Mouse (Mus musculus) ES-E14 (cell line): ENCODE measurements at regions not wholly inside any gene's neighbourhood (a gene's known extent, or its start where the extent isn't known, plus 50 kb on each side); places are given as distances from the start of the nearest gene placed in this dataset.

Source experiments
- DNase-seq: peaks from one replicate; pipeline ENCODE4 v3.0.0-alpha.2; 2013; ENCODE audit warnings: low read depth, low spot score
- H3K27ac ChIP-seq: 2 replicates; pipeline ENCODE4 v1.5.1; 2012; ENCODE audit warnings: low read depth, mild to moderate bottlenecking, low read length, moderate library complexity, mixed read lengths; ENCODE audit not compliant: poor library complexity, insufficient read depth, severe bottlenecking
- H3K36me3 ChIP-seq: 2 replicates; pipeline ENCODE4 v1.6.1; 2012; ENCODE audit warnings: mild to moderate bottlenecking, low read length, moderate library complexity, mixed read lengths; ENCODE audit not compliant: control insufficient read depth, poor library complexity, insufficient read depth, severe bottlenecking
- H3K4me1 ChIP-seq, 2 experiments: fragments of 150-350 bp in 1 of 2; sonication (generic) in 1 of 2; 2 replicates each; pipeline ENCODE4 v1.6.1; 2012; ENCODE audit warnings: low read length in 2 of 2, mild to moderate bottlenecking in 1 of 2, mixed read lengths in 1 of 2; ENCODE audit not compliant: control insufficient read depth in 2 of 2, insufficient read depth in 2 of 2, poor library complexity in 1 of 2
- H3K4me3 ChIP-seq, 2 experiments: fragments of 150-350 bp in 1 of 2; sonication (generic) in 1 of 2; 2 replicates each; pipeline ENCODE4 v1.5.1; 2012; ENCODE audit warnings: low read length in 2 of 2, low read depth in 1 of 2, mild to moderate bottlenecking in 1 of 2, mixed read lengths in 1 of 2; ENCODE audit not compliant: insufficient read depth in 1 of 2, poor library complexity in 1 of 2, severe bottlenecking in 1 of 2
- H3K9ac ChIP-seq: 2 replicates; pipeline ENCODE4 v1.6.1; 2012; ENCODE audit warnings: low read depth, mild to moderate bottlenecking, low read length, mixed read lengths; ENCODE audit not compliant: poor library complexity, insufficient read depth, severe bottlenecking
- H3K9me3 ChIP-seq: fragments of 150-350 bp; sonication (generic); 2 replicates; pipeline ENCODE4 v1.6.1; 2012; ENCODE audit warnings: low read depth, mild to moderate bottlenecking, low read length; ENCODE audit not compliant: control insufficient read depth, insufficient read depth
- CHD2 ChIP-seq: IDR thresholded peaks from 2 replicates; pipeline ENCODE4 v1.6.1; 2014; ENCODE audit warnings: mild to moderate bottlenecking, low read depth, low read length, inconsistent platforms
- HCFC1 ChIP-seq: IDR thresholded peaks from 2 replicates; pipeline ENCODE4 v1.6.1; 2012; ENCODE audit warnings: low read length, inconsistent platforms, borderline replicate concordance; ENCODE audit not compliant: insufficient read depth
- MAFK ChIP-seq: IDR thresholded peaks from 2 replicates; pipeline ENCODE4 v1.6.1; 2014; ENCODE audit warnings: mild to moderate bottlenecking, low read depth, low read length, inconsistent platforms; ENCODE audit not compliant: insufficient read depth
- ZC3H11A ChIP-seq: IDR thresholded peaks from 2 replicates; pipeline ENCODE4 v1.6.1; 2012; ENCODE audit warnings: low read depth, mild to moderate bottlenecking, inconsistent platforms, low read length, borderline replicate concordance
- ZNF384 ChIP-seq: IDR thresholded peaks from 2 replicates; pipeline ENCODE4 v1.6.1; 2012; ENCODE audit warnings: low read depth, low read length, inconsistent platforms
- in situ Hi-C, 2 experiments: fragments of 600-800 bp; cut with MboI; formaldehyde crosslinking; loops; one replicate each; pipeline ENCODE4 v1.15.1; 2025; ENCODE audit warnings: low sequenced_read_pairs in 2 of 2, inconsistent platforms in 1 of 2; ENCODE audit not compliant: unreplicated experiment in 2 of 2

- no peak for DNase-seq
- Histone ChIP-seq H3K4me1 (no peaks in the 10 kb centered on the region), H3K9ac (no peak overlapping the region), H3K9me3 (no peaks in the 10 kb centered on the region), H3K27ac (no peak overlapping the region), H3K36me3 (no peaks in the 10 kb centered on the region), H3K4me3 (no peak overlapping the region)
- in situ Hi-C loops = no loop called here
- TF ChIP-seq ZC3H11A = no peak
- TF ChIP-seq HCFC1 = no peak
- no peak for TF ChIP-seq MAFK
- no peak for TF ChIP-seq CHD2
- no peak for TF ChIP-seq ZNF384
Measured at GRCm38 (mm10) chr1:100551293-100551692, 778.7 kb downstream of the Cntnap5b start.

GRCm38 (mm10) chr1:100556937-100557336 is 784.4 kb downstream of the Cntnap5b start:
- Histone ChIP-seq H3K4me3 (no peak overlapping the region), H3K36me3 (no peaks in the 10 kb centered on the region), H3K27ac (no peak overlapping the region), H3K9ac (no peak overlapping the region), H3K4me1 (no peaks in the 10 kb centered on the region), H3K9me3 (no peaks in the 10 kb centered on the region)
- peak; percentile 48 for DNase-seq
- in situ Hi-C loops = no loop called here
- TF ChIP-seq ZC3H11A (peak; percentile 57; the same call in 1 of the 2 replicates), HCFC1 (no peak), MAFK (no peak), CHD2 (no peak), ZNF384 (no peak)
